In genomic region chr17:88325326-88325909, GRCm38 (mm10) we compare ENCODE assay signal across 11 mouse cellular contexts.
DNase-seq lines count a peak whose midpoint lies in the region; ATAC-seq and TF ChIP-seq lines count a peak whose summit lies in the region.
"Had no signal": no experiment of that assay in that cellular context is flagged by ENCODE, and none has a peak within 500 bp of the region (broad histone marks: within the 10 kb centered on the region; RNA-seq: fewer than 3 reads in every experiment).

No protein-coding gene starts in this region.

- no peak for TF ChIP-seq CTCF in midbrain, postnatal 0 days (IDR thresholded peaks at IDR 0.05)

- peak; percentile 21 for DNase-seq in Muller cell, postnatal 12 days (ENCODE audit: inconsistent ontology term)
- DNase-seq in embryonic facial prominence, embryonic 14.5 days (ENCODE audit: low spot score): peak; percentile 29
- no peak for DNase-seq in midbrain, postnatal 0 days (ENCODE audit: low spot score)
- DNase-seq in urinary bladder, postnatal 14 days (ENCODE audit: low spot score): no peak
- no peak for DNase-seq in heart, adult 9 months (ENCODE audit: low spot score in 2 of 2)
- no peak for DNase-seq in cerebellum, postnatal 36 days
- no peak for DNase-seq in left cerebral cortex, postnatal 10 days (ENCODE audit: extremely low spot score in 1 of 2, low spot score in 2 of 2)
- DNase-seq: lung, embryonic 14.5 days; thymus, postnatal 25 days had no signal

- 0 out of 2 replicates have a peak overlapping the region, but pooled peaks have one; percentile 7 for H3K4me2 ChIP-seq in embryonic facial prominence, embryonic 14.5 days (ENCODE audit: low read depth, low read length)
- H3K4me2 ChIP-seq in hindbrain, embryonic 16.5 days (ENCODE audit: low read length): 0 out of 2 replicates have a peak overlapping the region, but pooled peaks have one; percentile 17
- H3K4me2 ChIP-seq in midbrain, postnatal 0 days (ENCODE audit: low read depth, low read length, poor library complexity, severe bottlenecking): no peak overlapping the region
- H3K4me2 ChIP-seq: lung, embryonic 14.5 days had no signal

- 0 out of 2 replicates have a peak, but pooled peaks cover 3% of the 10 kb centered on the region for H3K9me3 ChIP-seq in embryonic facial prominence, embryonic 14.5 days (ENCODE audit: control insufficient read depth, low read length)
- H3K9me3 ChIP-seq in hindbrain, embryonic 16.5 days (ENCODE audit: control insufficient read depth, low read length): peaks cover 2% of the 10 kb centered on the region
- H3K9me3 ChIP-seq in midbrain, postnatal 0 days (ENCODE audit: low read length): no peaks in the 10 kb centered on the region

- peaks cover 15% of the 10 kb centered on the region; the same call in 1 of the 2 replicates for H3K4me1 ChIP-seq in embryonic facial prominence, embryonic 14.5 days (ENCODE audit: control insufficient read depth, insufficient read depth, low read length)
- H3K4me1 ChIP-seq in hindbrain, embryonic 16.5 days (ENCODE audit: control insufficient read depth, insufficient read depth, low read depth, low read length): peaks cover 21% of the 10 kb centered on the region
- peaks cover 9% of the 10 kb centered on the region; the same call in 1 of the 2 replicates for H3K4me1 ChIP-seq in midbrain, postnatal 0 days (ENCODE audit: insufficient read depth, low read length)

- 0 out of 2 replicates have a peak, but pooled peaks have one; percentile 34 for ATAC-seq in embryonic facial prominence, embryonic 14.5 days (ENCODE audit: low read depth)
- ATAC-seq in hindbrain, embryonic 16.5 days: peak; percentile 41
- ATAC-seq in midbrain, postnatal 0 days (ENCODE audit: low FRiP score): peak; percentile 24
- ATAC-seq: activated CD4-positive, CD25-positive, alpha-beta regulatory T cell, adult 4 months had no signal

- H3K9ac ChIP-seq in embryonic facial prominence, embryonic 14.5 days (ENCODE audit: low read depth, low read length): no peak overlapping the region
- no peak overlapping the region for H3K9ac ChIP-seq in hindbrain, embryonic 16.5 days (ENCODE audit: low read depth, low read length)
- H3K9ac ChIP-seq in midbrain, postnatal 0 days (replicated peaks; ENCODE audit: low read length, poor library complexity, severe bottlenecking): no peak overlapping the region
- H3K9ac ChIP-seq: lung, embryonic 14.5 days had no signal

- H3K4me3 ChIP-seq in embryonic facial prominence, embryonic 14.5 days (ENCODE audit: low read depth, low read length): no peak overlapping the region
- no peak overlapping the region for H3K4me3 ChIP-seq in hindbrain, embryonic 16.5 days (ENCODE audit: low read length)
- no peak overlapping the region for H3K4me3 ChIP-seq in midbrain, postnatal 0 days (ENCODE audit: low read depth, low read length)

- peak overlapping the region; percentile 10; the same call in 1 of the 2 replicates for H3K27ac ChIP-seq in embryonic facial prominence, embryonic 14.5 days (replicated peaks; ENCODE audit: low read depth, low read length)
- H3K27ac ChIP-seq in hindbrain, embryonic 16.5 days (ENCODE audit: low read depth, low read length): peak overlapping the region; percentile 44; the same call in 1 of the 2 replicates
- H3K27ac ChIP-seq in midbrain, postnatal 0 days (ENCODE audit: low read depth, low read length): no peak overlapping the region

- H3K36me3 ChIP-seq in embryonic facial prominence, embryonic 14.5 days (ENCODE audit: control insufficient read depth, insufficient read depth, low read length): no peaks in the 10 kb centered on the region
- H3K36me3 ChIP-seq in hindbrain, embryonic 16.5 days (ENCODE audit: control insufficient read depth, insufficient read depth, low read length): no peaks in the 10 kb centered on the region
- no peaks in the 10 kb centered on the region for H3K36me3 ChIP-seq in midbrain, postnatal 0 days (ENCODE audit: insufficient read depth, low read length)

- H3K27me3 ChIP-seq in embryonic facial prominence, embryonic 14.5 days (replicated peaks; ENCODE audit: control insufficient read depth, insufficient read depth, low read length): no peaks in the 10 kb centered on the region
- H3K27me3 ChIP-seq in hindbrain, embryonic 16.5 days (replicated peaks; ENCODE audit: control insufficient read depth, insufficient read depth, low read length): 0 out of 2 replicates have a peak, but pooled peaks cover 3% of the 10 kb centered on the region
- H3K27me3 ChIP-seq in midbrain, postnatal 0 days (ENCODE audit: insufficient read depth, low read length): 0 out of 2 replicates have a peak, but pooled peaks cover 3% of the 10 kb centered on the region

- intact Hi-C loops in left cerebral cortex, postnatal 10 days (cut with DNase I): loop anchor here (10.0 kb wide), 1 partner anchor 179 kb away; no protein-coding TSS in a partner anchor

- 37% methylated on average over 14 of the region's 14 CpGs for WGBS in embryonic facial prominence, embryonic 14.5 days
- 19% methylated on average over 14 of the region's 14 CpGs for WGBS in hindbrain, embryonic 16.5 days
- 20% methylated on average over 14 of the region's 14 CpGs for WGBS in midbrain, postnatal 0 days

Comparison
In these comparisons a context has a peak if more than half of its experiments do, and no peak if none do; other contexts are left out.
1. DNase-seq: peak in Muller cell, postnatal 12 days (single experiment) and embryonic facial prominence, embryonic 14.5 days (single experiment); none in midbrain, postnatal 0 days (single experiment), urinary bladder, postnatal 14 days (single experiment), heart, adult 9 months (0 of 2), cerebellum, postnatal 36 days (0 of 2) and left cerebral cortex, postnatal 10 days (0 of 2).
2. Peak in every context shown above with its lines, with median percentiles within 50 percentile points of each other: ATAC-seq.